Mouse (Mus musculus) layer of hippocampus, adult 9-11 months (tissue): ENCODE data around the gene Larp7.
A peak's percentile ranks its signal among the peaks of the same experiment; 100 is the strongest.

Source experiments
- DNase-seq: peaks from one replicate; pipeline ENCODE4 v3.0.0; 2022

Gene Larp7

GRCm38 (mm10) chr3:127552973-127553719 is at the start of gene Larp7, which contains the start of gene Zgrf1:
Larp7 (minus strand) TSS chr3:127553349.
Zgrf1 (plus strand) TSS chr3:127553489.
- peak; percentile 99 for DNase-seq

GRCm38 (mm10) chr3:127597136-127597535 is 44.0 kb upstream of the Larp7 start:
- DNase-seq = no peak

- DNase-seq = peak; percentile 50
These were observed 19.4 kb upstream of the Larp7 start for GRCm38 (mm10) chr3:127572557-127572956.

GRCm38 (mm10) chr3:127565129-127565528 is 12.0 kb upstream of the Larp7 start:
- no peak for DNase-seq

GRCm38 (mm10) chr3:127562974-127563373 is 9.8 kb upstream of the Larp7 start:
- no peak for DNase-seq

GRCm38 (mm10) chr3:127558201-127558600 is 5.1 kb upstream of the Larp7 start:
- no peak for DNase-seq

GRCm38 (mm10) chr3:127554723-127555122 is 1.6 kb upstream of the Larp7 start:
- no peak for DNase-seq

GRCm38 (mm10) chr3:127553720-127554043 is 533 bp upstream of the Larp7 start:
- DNase-seq = no peak

GRCm38 (mm10) chr3:127552434-127552972 is 646 bp downstream of the Larp7 start:
- no peak for DNase-seq

- DNase-seq = no peak
These were observed 5.3 kb downstream of the Larp7 start for GRCm38 (mm10) chr3:127547882-127548281.

- DNase-seq = no peak
These were observed 8.5 kb downstream of the Larp7 start for GRCm38 (mm10) chr3:127544610-127545121.

GRCm38 (mm10) chr3:127543976-127544375 is 9.2 kb downstream of the Larp7 start:
- no peak for DNase-seq

GRCm38 (mm10) chr3:127539193-127539592 is 14.0 kb downstream of the Larp7 start:
- no peak for DNase-seq

- no peak for DNase-seq
These were observed 22.9 kb downstream of the Larp7 start for GRCm38 (mm10) chr3:127530293-127530692.

- no peak for DNase-seq
These were observed 23.3 kb downstream of the Larp7 start for GRCm38 (mm10) chr3:127529824-127530223.

- DNase-seq = no peak
These were observed 23.9 kb downstream of the Larp7 start for GRCm38 (mm10) chr3:127529210-127529609.

GRCm38 (mm10) chr3:127527465-127528034 is 25.6 kb downstream of the Larp7 start:
- peak; percentile 30 for DNase-seq

- DNase-seq = no peak
These were observed 27.8 kb downstream of the Larp7 start for GRCm38 (mm10) chr3:127525188-127525819.

GRCm38 (mm10) chr3:127521156-127521555 is 32.0 kb downstream of the Larp7 start:
- no peak for DNase-seq

- no peak for DNase-seq
These were observed 32.8 kb downstream of the Larp7 start for GRCm38 (mm10) chr3:127520300-127520699.

GRCm38 (mm10) chr3:127515251-127515650 is 37.9 kb downstream of the Larp7 start:
- no peak for DNase-seq

- no peak for DNase-seq
These were observed 39.5 kb downstream of the Larp7 start for GRCm38 (mm10) chr3:127513699-127514098.

- DNase-seq = no peak
These were observed 40.3 kb downstream of the Larp7 start for GRCm38 (mm10) chr3:127512794-127513335.
